Mouse (Mus musculus): Measurements from ENCODE around the gene Tspan5. TPM values are rescaled to one million over a fixed set of nuclear protein-coding genes. Genes with fewer than 3 reads are reported as not detected.

The Tspan5 gene
- polyA plus RNA-seq, 2 experiments = 2.0 to 2.9 TPM

DNA sequence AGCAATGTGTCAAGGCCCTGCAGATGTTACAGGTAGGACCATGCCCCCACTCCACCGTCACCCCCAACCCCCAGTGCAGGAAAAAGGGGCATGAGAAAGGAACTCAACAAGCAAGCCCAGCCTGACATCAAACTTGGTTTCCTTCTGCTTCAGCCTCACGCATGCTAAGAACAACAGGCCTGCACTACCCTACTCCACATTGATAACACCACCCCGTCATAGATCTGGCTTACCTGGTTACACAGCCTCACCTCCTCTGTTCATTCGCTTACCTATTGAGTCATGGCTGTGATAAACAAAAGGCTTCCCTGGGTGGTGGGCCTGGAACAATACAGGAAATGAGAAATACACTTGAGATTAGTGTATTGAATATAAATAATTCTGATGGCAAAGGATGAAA lies 26.8 kb upstream of the Tspan5 start:
- DNase-seq (ENCODE audit: low read depth in 3 of 3, low spot score in 3 of 3) (no peak), ATAC-seq (ENCODE audit: insufficient read depth) (no peak)
- no peak for TF ChIP-seq CTCF (IDR thresholded peaks at IDR 0.05; ENCODE audit: low read depth)
- no peak for TF ChIP-seq EP300 (IDR thresholded peaks at IDR 0.05; ENCODE audit: low read depth)
- Histone ChIP-seq H3K4me2 (ENCODE audit: low read depth) (no peak overlapping the region), H3K4me3 (ENCODE audit: insufficient read depth in 1 of 2, low read depth in 2 of 2, low read length in 2 of 2) (no peak overlapping the region), H3K4me1 (replicated peaks; ENCODE audit: control insufficient read depth in 2 of 2, insufficient read depth in 2 of 2, low read length in 1 of 2) (no peaks in the 10 kb centered on the region), H3K9me3 (ENCODE audit: control insufficient read depth, low read length) (no peaks in the 10 kb centered on the region), H3K9ac (replicated peaks) (no peak overlapping the region), H3K27ac (no peak overlapping the region), H3K27me3 (ENCODE audit: control insufficient read depth, insufficient read depth, low read length) (no peaks in the 10 kb centered on the region), H3K36me3 (replicated peaks; ENCODE audit: control insufficient read depth, insufficient read depth, low read depth) (no peaks in the 10 kb centered on the region)
- WGBS (ENCODE audit: insufficient replicate concordance) = 66% methylated on average over 4 of the region's 4 CpGs

DNA sequence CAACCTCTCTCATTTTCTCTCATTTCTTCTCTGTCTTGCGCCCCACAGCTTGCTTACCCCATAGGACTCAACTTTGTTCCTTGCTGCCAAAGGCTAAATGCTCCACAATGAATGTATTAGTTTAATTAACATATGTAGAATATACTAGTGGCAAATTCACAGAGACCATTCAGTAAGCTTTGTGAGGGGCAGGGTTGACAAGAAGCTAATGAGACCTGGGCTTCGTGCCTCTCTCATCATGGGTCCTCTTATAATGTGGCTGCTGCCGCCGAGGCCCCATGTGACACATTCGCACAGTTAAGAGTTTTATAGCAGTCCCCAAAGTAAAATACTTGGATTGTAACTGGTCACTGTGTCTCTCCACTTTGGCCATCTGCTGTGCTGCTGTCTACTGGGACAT lies 25.0 kb upstream of the Tspan5 start:
- no peaks in the 10 kb centered on the region for H3K9me3 ChIP-seq (ENCODE audit: control insufficient read depth, low read length)
- no peaks in the 10 kb centered on the region for H3K4me1 ChIP-seq (replicated peaks; ENCODE audit: control insufficient read depth in 2 of 2, insufficient read depth in 2 of 2, low read length in 1 of 2)
- H3K27me3 ChIP-seq (ENCODE audit: control insufficient read depth, insufficient read depth, low read length) = no peaks in the 10 kb centered on the region
- no peak overlapping the region for H3K9ac ChIP-seq (replicated peaks)
- 73% methylated on average over 5 of the region's 5 CpGs for WGBS (ENCODE audit: insufficient replicate concordance)
- no peak overlapping the region for H3K4me2 ChIP-seq (ENCODE audit: low read depth)
- no peak overlapping the region for H3K27ac ChIP-seq
- DNase-seq (ENCODE audit: low read depth in 3 of 3, low spot score in 3 of 3) (no peak), ATAC-seq (ENCODE audit: insufficient read depth) (no peak)
- H3K36me3 ChIP-seq (replicated peaks; ENCODE audit: control insufficient read depth, insufficient read depth, low read depth) = no peaks in the 10 kb centered on the region
- no peak overlapping the region for H3K4me3 ChIP-seq (ENCODE audit: insufficient read depth in 1 of 2, low read depth in 2 of 2, low read length in 2 of 2)
- TF ChIP-seq CTCF (IDR thresholded peaks at IDR 0.05; ENCODE audit: low read depth) = no peak
- no peak for TF ChIP-seq EP300 (IDR thresholded peaks at IDR 0.05; ENCODE audit: low read depth)

DNA sequence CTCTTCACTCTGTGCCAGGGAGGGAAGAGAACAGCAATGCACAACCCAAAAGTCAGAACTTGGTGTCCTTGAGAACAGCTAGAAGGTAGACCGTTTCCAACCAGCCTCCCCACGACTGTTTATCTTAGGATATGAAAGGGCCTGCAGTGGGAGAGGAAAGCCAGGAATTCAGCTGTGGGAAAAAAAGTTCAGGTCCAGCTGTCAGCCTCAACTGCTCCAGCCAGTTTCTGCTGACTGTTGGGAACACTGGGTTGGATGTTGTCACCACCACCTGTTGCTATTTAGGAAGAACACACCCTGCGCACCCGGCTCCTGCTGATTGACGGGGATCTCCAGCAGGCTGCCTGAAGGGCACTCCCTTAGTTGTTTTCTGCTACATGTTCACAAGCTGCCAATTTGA lies 19.8 kb upstream of the Tspan5 start:
- no peak overlapping the region for H3K4me3 ChIP-seq (ENCODE audit: insufficient read depth in 1 of 2, low read depth in 2 of 2, low read length in 2 of 2)
- ATAC-seq (ENCODE audit: insufficient read depth) = no peak
- 65% methylated on average over 5 of the region's 5 CpGs for WGBS (ENCODE audit: insufficient replicate concordance)

DNA sequence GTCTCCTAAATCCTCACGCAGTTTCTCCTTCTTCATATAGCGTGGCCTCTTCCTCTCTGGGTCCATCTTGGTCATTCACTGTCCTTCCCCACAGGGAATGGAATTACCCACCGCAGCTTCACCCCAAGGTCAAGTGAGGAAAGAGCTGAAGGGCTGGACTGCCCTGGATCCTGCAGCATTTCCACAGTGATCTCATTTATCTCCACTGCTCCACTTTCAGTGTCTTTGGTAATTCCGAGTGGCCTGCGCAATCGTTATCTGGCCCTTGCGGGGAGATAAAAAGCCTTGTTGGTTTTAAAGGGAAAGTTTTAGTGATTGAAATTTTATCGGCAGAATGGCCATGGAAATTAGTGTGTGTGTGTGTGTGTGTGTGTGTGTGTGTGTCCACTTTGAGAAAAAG lies 14.4 kb upstream of the Tspan5 start:
- 71% methylated on average over 8 of the region's 8 CpGs for WGBS (ENCODE audit: insufficient replicate concordance)
- DNase-seq (ENCODE audit: low read depth in 3 of 3, low spot score in 3 of 3) (no peak), ATAC-seq (ENCODE audit: insufficient read depth) (no peak)
- Histone ChIP-seq H3K9me3 (ENCODE audit: control insufficient read depth, low read length) (no peaks in the 10 kb centered on the region), H3K4me2 (ENCODE audit: low read depth) (no peak overlapping the region), H3K9ac (replicated peaks) (no peak overlapping the region), H3K27me3 (ENCODE audit: control insufficient read depth, insufficient read depth, low read length) (no peaks in the 10 kb centered on the region), H3K4me1 (replicated peaks; ENCODE audit: control insufficient read depth in 2 of 2, insufficient read depth in 2 of 2, low read length in 1 of 2) (no peaks in the 10 kb centered on the region), H3K36me3 (replicated peaks; ENCODE audit: control insufficient read depth, insufficient read depth, low read depth) (no peaks in the 10 kb centered on the region), H3K4me3 (ENCODE audit: insufficient read depth in 1 of 2, low read depth in 2 of 2, low read length in 2 of 2) (no peak overlapping the region), H3K27ac (no peak overlapping the region)
- TF ChIP-seq CTCF (IDR thresholded peaks at IDR 0.05; ENCODE audit: low read depth) (no peak), EP300 (IDR thresholded peaks at IDR 0.05; ENCODE audit: low read depth) (no peak)

More for the DNA sequence above, 19.8 kb upstream of the Tspan5 start:
- no peaks in the 10 kb centered on the region for H3K4me1 ChIP-seq (replicated peaks; ENCODE audit: control insufficient read depth in 2 of 2, insufficient read depth in 2 of 2, low read length in 1 of 2)
- no peaks in the 10 kb centered on the region for H3K27me3 ChIP-seq (ENCODE audit: control insufficient read depth, insufficient read depth, low read length)
- no peak overlapping the region for H3K4me2 ChIP-seq (ENCODE audit: low read depth)
- no peak overlapping the region for H3K9ac ChIP-seq (replicated peaks)
- no peaks in the 10 kb centered on the region for H3K9me3 ChIP-seq (ENCODE audit: control insufficient read depth, low read length)
- DNase-seq (ENCODE audit: low read depth in 3 of 3, low spot score in 3 of 3) = no peak
- H3K36me3 ChIP-seq (replicated peaks; ENCODE audit: control insufficient read depth, insufficient read depth, low read depth) = no peaks in the 10 kb centered on the region
- no peak for TF ChIP-seq CTCF (IDR thresholded peaks at IDR 0.05; ENCODE audit: low read depth)
- H3K27ac ChIP-seq = no peak overlapping the region

DNA sequence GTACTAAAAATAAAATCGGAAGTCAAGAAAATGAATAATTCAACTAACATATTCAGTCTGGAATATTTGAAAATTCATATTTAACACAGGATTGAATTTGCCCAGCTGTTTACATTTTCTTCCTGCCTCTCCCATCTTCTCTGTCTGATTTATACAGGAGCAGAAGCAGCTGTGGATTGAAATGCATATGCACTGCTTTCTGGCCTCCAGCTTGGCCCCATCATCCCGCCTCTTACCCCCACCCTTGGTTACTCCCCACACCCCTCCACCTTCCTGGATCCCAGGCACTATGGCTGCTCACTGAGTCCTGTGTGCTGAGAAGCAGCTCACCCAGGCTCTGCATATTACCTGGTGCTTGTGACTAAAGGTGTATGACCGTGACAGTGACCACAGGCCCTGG lies 13.2 kb upstream of the Tspan5 start:
- no peaks in the 10 kb centered on the region for H3K27me3 ChIP-seq (ENCODE audit: control insufficient read depth, insufficient read depth, low read length)
- no peak overlapping the region for H3K4me3 ChIP-seq (ENCODE audit: insufficient read depth in 1 of 2, low read depth in 2 of 2, low read length in 2 of 2)
- H3K4me1 ChIP-seq (replicated peaks; ENCODE audit: control insufficient read depth in 2 of 2, insufficient read depth in 2 of 2, low read length in 1 of 2) = no peaks in the 10 kb centered on the region
- no peaks in the 10 kb centered on the region for H3K36me3 ChIP-seq (replicated peaks; ENCODE audit: control insufficient read depth, insufficient read depth, low read depth)
- H3K9ac ChIP-seq (replicated peaks) = no peak overlapping the region
- H3K9me3 ChIP-seq (ENCODE audit: control insufficient read depth, low read length) = no peaks in the 10 kb centered on the region
- H3K4me2 ChIP-seq (ENCODE audit: low read depth) = no peak overlapping the region
- H3K27ac ChIP-seq = no peak overlapping the region
- WGBS (ENCODE audit: insufficient replicate concordance) = 68% methylated on average over 3 of the region's 3 CpGs
- no peak for DNase-seq (ENCODE audit: low read depth in 3 of 3, low spot score in 3 of 3)
- TF ChIP-seq CTCF (IDR thresholded peaks at IDR 0.05; ENCODE audit: low read depth) (no peak), EP300 (IDR thresholded peaks at IDR 0.05; ENCODE audit: low read depth) (no peak)
- ATAC-seq (ENCODE audit: insufficient read depth) = no peak

Data from liver, embryonic 14.5 days (tissue).